Mouse (Mus musculus) cerebellum, adult 11-12 months (tissue): ENCODE data around the gene Nars2.
A peak's percentile ranks its signal among the peaks of the same experiment; 100 is the strongest.
"Not testable (repeated sequence)": the region's sequence is repeated elsewhere in the genome, so short reads cannot be mapped to it uniquely, and the experiment has no call there.

Experiments
- DNase-seq: peaks from one replicate; pipeline ENCODE4 v3.0.0; 2022

Gene Nars2

GRCm38 (mm10) chr7:96951281-96952051 is at the start of gene Nars2:
Nars2 (plus strand) TSS chr7:96951505.
- peak; percentile 95 for DNase-seq

GRCm38 (mm10) chr7:96902183-96902582 is 49.1 kb upstream of the Nars2 start:
- no peak for DNase-seq

- no peak for DNase-seq
Measured at GRCm38 (mm10) chr7:96903088-96903985, 48.0 kb upstream of the Nars2 start.

- DNase-seq, result no peak
Measured at GRCm38 (mm10) chr7:96904442-96904841, 46.9 kb upstream of the Nars2 start.

- no peak for DNase-seq
Measured at GRCm38 (mm10) chr7:96904936-96905335, 46.4 kb upstream of the Nars2 start.

- no peak for DNase-seq
Measured at GRCm38 (mm10) chr7:96905422-96905821, 45.9 kb upstream of the Nars2 start.

GRCm38 (mm10) chr7:96906216-96906615 is 45.1 kb upstream of the Nars2 start:
- no peak for DNase-seq

- DNase-seq, result no peak
Measured at GRCm38 (mm10) chr7:96907971-96908680, 43.2 kb upstream of the Nars2 start.

GRCm38 (mm10) chr7:96909856-96910255 is 41.4 kb upstream of the Nars2 start:
- no peak for DNase-seq

- DNase-seq, result no peak
Measured at GRCm38 (mm10) chr7:96910310-96910960, 40.9 kb upstream of the Nars2 start.

- peak; percentile 54 for DNase-seq
Measured at GRCm38 (mm10) chr7:96914031-96914430, 37.3 kb upstream of the Nars2 start.

GRCm38 (mm10) chr7:96915452-96916105 is 35.7 kb upstream of the Nars2 start:
- DNase-seq, result peak; percentile 34

GRCm38 (mm10) chr7:96920447-96921095 is 30.7 kb upstream of the Nars2 start:
- no peak for DNase-seq

- DNase-seq, result no peak
Measured at GRCm38 (mm10) chr7:96922927-96923326, 28.4 kb upstream of the Nars2 start.

- DNase-seq, result no peak
Measured at GRCm38 (mm10) chr7:96943715-96944377, 7.5 kb upstream of the Nars2 start.

- not testable (repeated sequence) for DNase-seq
Measured at GRCm38 (mm10) chr7:96946501-96946900, 4.8 kb upstream of the Nars2 start.

GRCm38 (mm10) chr7:96952094-96952493 is 789 bp downstream of the Nars2 start:
- DNase-seq, result no peak

GRCm38 (mm10) chr7:96959168-96959567 is 7.9 kb downstream of the Nars2 start:
- no peak for DNase-seq

- DNase-seq, result no peak
Measured at GRCm38 (mm10) chr7:96967188-96967587, 15.9 kb downstream of the Nars2 start.

- DNase-seq, result no peak
Measured at GRCm38 (mm10) chr7:96970359-96970758, 19.1 kb downstream of the Nars2 start.
